Comparison of ENCODE assay signal across 26 mouse cellular contexts in genomic region chr14:55872551-55872950, GRCm38 (mm10). TPM values are rescaled to one million over a fixed set of nuclear protein-coding genes. Genes with fewer than 3 reads are reported as not detected.
DNase-seq lines count a peak whose midpoint lies in the region; ATAC-seq and TF ChIP-seq lines count a peak whose summit lies in the region.
"Had no signal": no experiment of that assay in that cellular context is flagged by ENCODE, and none has a peak within 500 bp of the region (broad histone marks: within the 10 kb centered on the region; RNA-seq: fewer than 3 reads in every experiment).

No protein-coding gene starts in this region.

- H3K9me3 ChIP-seq in hindbrain, embryonic 10.5 days: no peaks in the 10 kb centered on the region
- H3K9me3 ChIP-seq in hindbrain, embryonic 13.5 days: no peaks in the 10 kb centered on the region
- H3K9me3 ChIP-seq in midbrain, embryonic 14.5 days (ENCODE audit: control insufficient read depth, low read length): no peaks in the 10 kb centered on the region
- H3K9me3 ChIP-seq in midbrain, embryonic 11.5 days (ENCODE audit: control insufficient read depth, low read length): no peaks in the 10 kb centered on the region
- no peaks in the 10 kb centered on the region for H3K9me3 ChIP-seq in stomach, postnatal 0 days (ENCODE audit: control insufficient read depth, low read length)
- H3K9me3 ChIP-seq: forebrain, embryonic 15.5 days; heart, embryonic 15.5 days; neural tube, embryonic 15.5 days had no signal

- WGBS in hindbrain, embryonic 10.5 days: 90% methylated on average over 17 of the region's 17 CpGs
- WGBS in hindbrain, embryonic 13.5 days: 91% methylated on average over 17 of the region's 17 CpGs
- 91% methylated on average over 17 of the region's 17 CpGs for WGBS in midbrain, embryonic 14.5 days
- 93% methylated on average over 17 of the region's 17 CpGs for WGBS in midbrain, embryonic 11.5 days
- 76% methylated on average over 17 of the region's 17 CpGs for WGBS in stomach, postnatal 0 days

- ATAC-seq in hindbrain, embryonic 13.5 days (ENCODE audit: low FRiP score): no peak
- 0 out of 2 replicates have a peak, but pooled peaks have one; percentile 25 for ATAC-seq in midbrain, embryonic 14.5 days (ENCODE audit: low FRiP score, low TSS enrichment)
- no peak for ATAC-seq in midbrain, embryonic 11.5 days (ENCODE audit: low FRiP score)
- peak; percentile 17; the same call in 1 of the 2 replicates for ATAC-seq in stomach, postnatal 0 days (ENCODE audit: low FRiP score, low TSS enrichment)
- ATAC-seq: forebrain, embryonic 15.5 days; inflammation-experienced regulatory T-cells, adult 6 months had no signal

- peaks cover 22% of the 10 kb centered on the region for H3K4me1 ChIP-seq in hindbrain, embryonic 10.5 days (replicated peaks)
- H3K4me1 ChIP-seq in hindbrain, embryonic 13.5 days (replicated peaks): peaks cover 15% of the 10 kb centered on the region
- no peaks in the 10 kb centered on the region for H3K4me1 ChIP-seq in midbrain, embryonic 14.5 days (ENCODE audit: control insufficient read depth, insufficient read depth, low read length)
- no peaks in the 10 kb centered on the region for H3K4me1 ChIP-seq in midbrain, embryonic 11.5 days (ENCODE audit: control insufficient read depth, insufficient read depth, low read length)
- H3K4me1 ChIP-seq in stomach, postnatal 0 days (replicated peaks; ENCODE audit: control insufficient read depth, insufficient read depth): no peaks in the 10 kb centered on the region

- no peak for TF ChIP-seq CTCF in stomach, postnatal 0 days (IDR thresholded peaks at IDR 0.05; ENCODE audit: low read depth)

- peaks cover 58% of the 10 kb centered on the region for H3K36me3 ChIP-seq in hindbrain, embryonic 10.5 days
- H3K36me3 ChIP-seq in hindbrain, embryonic 13.5 days: peaks cover 56% of the 10 kb centered on the region
- peaks cover 56% of the 10 kb centered on the region for H3K36me3 ChIP-seq in midbrain, embryonic 14.5 days (ENCODE audit: control insufficient read depth, insufficient read depth, low read length)
- peaks cover 27% of the 10 kb centered on the region; the same call in 1 of the 2 replicates for H3K36me3 ChIP-seq in midbrain, embryonic 11.5 days (ENCODE audit: control insufficient read depth, insufficient read depth, low read length)
- H3K36me3 ChIP-seq in stomach, postnatal 0 days (ENCODE audit: control insufficient read depth, insufficient read depth, low read length): peaks cover 13% of the 10 kb centered on the region; the same call in 1 of the 2 replicates

- DNase-seq in cerebellum, adult 9-10 months: peak; percentile 54
- DNase-seq in cerebellum, adult 11 months: no peak
- DNase-seq in hindbrain, embryonic 10.5 days (ENCODE audit: low spot score): no peak
- DNase-seq in midbrain, embryonic 14.5 days: no peak
- DNase-seq in midbrain, embryonic 11.5 days (ENCODE audit: low spot score, missing footprints): no peak
- DNase-seq in stomach, postnatal 0 days (ENCODE audit: low spot score): no peak
- no peak for DNase-seq in urinary bladder, postnatal 4 days (ENCODE audit: low spot score in 2 of 2)
- DNase-seq: adrenal gland, postnatal 14 days; gastrocnemius, postnatal 36 days; heart, adult 18-20 months; kidney, adult 9 months; kidney, postnatal 14 days; layer of hippocampus, adult 9-11 months; liver; lung, adult 2 months; lung, postnatal 14 days; retina, postnatal 1 day; right cerebral cortex, postnatal 14 days; thymus, postnatal 14 days had no signal

- 0 out of 2 replicates have a peak overlapping the region, but pooled peaks have one; percentile 16 for H3K27ac ChIP-seq in hindbrain, embryonic 10.5 days
- H3K27ac ChIP-seq in hindbrain, embryonic 13.5 days: no peak overlapping the region
- H3K27ac ChIP-seq in midbrain, embryonic 14.5 days (replicated peaks; ENCODE audit: low read depth, low read length): no peak overlapping the region
- no peak overlapping the region for H3K27ac ChIP-seq in midbrain, embryonic 11.5 days (ENCODE audit: low read depth, low read length)
- no peak overlapping the region for H3K27ac ChIP-seq in stomach, postnatal 0 days (replicated peaks)
- H3K27ac ChIP-seq: forebrain, embryonic 15.5 days; heart, embryonic 15.5 days; hindbrain, embryonic 14.5 days; liver, embryonic 14.5 days; neural tube, embryonic 15.5 days had no signal

- no peaks in the 10 kb centered on the region for H3K27me3 ChIP-seq in hindbrain, embryonic 10.5 days (ENCODE audit: insufficient read depth, poor library complexity, severe bottlenecking)
- H3K27me3 ChIP-seq in hindbrain, embryonic 13.5 days: no peaks in the 10 kb centered on the region
- H3K27me3 ChIP-seq in midbrain, embryonic 14.5 days (ENCODE audit: control insufficient read depth, insufficient read depth, low read length): no peaks in the 10 kb centered on the region
- no peaks in the 10 kb centered on the region for H3K27me3 ChIP-seq in midbrain, embryonic 11.5 days (ENCODE audit: control insufficient read depth, insufficient read depth, low read length)
- no peaks in the 10 kb centered on the region for H3K27me3 ChIP-seq in stomach, postnatal 0 days (ENCODE audit: control insufficient read depth, insufficient read depth, low read length)
- H3K27me3 ChIP-seq: forebrain, embryonic 15.5 days; heart, embryonic 15.5 days; neural tube, embryonic 15.5 days had no signal

- no peak for TF ChIP-seq EP300 in stomach, postnatal 0 days (optimal IDR thresholded peaks at IDR 0.05)

- no peak overlapping the region for H3K4me2 ChIP-seq in hindbrain, embryonic 13.5 days
- H3K4me2 ChIP-seq in midbrain, embryonic 14.5 days (ENCODE audit: low read length): no peak overlapping the region
- H3K4me2 ChIP-seq in midbrain, embryonic 11.5 days: no peak overlapping the region
- no peak overlapping the region for H3K4me2 ChIP-seq in stomach, postnatal 0 days (replicated peaks; ENCODE audit: low read depth)
- H3K4me2 ChIP-seq: forebrain, embryonic 15.5 days; heart, embryonic 15.5 days; hindbrain, embryonic 14.5 days; neural tube, embryonic 15.5 days had no signal

- no peak overlapping the region for H3K9ac ChIP-seq in hindbrain, embryonic 13.5 days
- H3K9ac ChIP-seq in midbrain, embryonic 14.5 days (replicated peaks; ENCODE audit: low read length): no peak overlapping the region
- no peak overlapping the region for H3K9ac ChIP-seq in midbrain, embryonic 11.5 days (ENCODE audit: low read length)
- no peak overlapping the region for H3K9ac ChIP-seq in stomach, postnatal 0 days (ENCODE audit: low read length)
- H3K9ac ChIP-seq: forebrain, embryonic 15.5 days; liver, embryonic 14.5 days had no signal

- no peak overlapping the region for H3K4me3 ChIP-seq in hindbrain, embryonic 10.5 days
- no peak overlapping the region for H3K4me3 ChIP-seq in hindbrain, embryonic 13.5 days
- H3K4me3 ChIP-seq in midbrain, embryonic 14.5 days (replicated peaks; ENCODE audit: low read depth, low read length): no peak overlapping the region
- H3K4me3 ChIP-seq in midbrain, embryonic 11.5 days (ENCODE audit: low read depth, low read length): no peak overlapping the region
- H3K4me3 ChIP-seq in stomach, postnatal 0 days (ENCODE audit: low read depth, low read length): no peak overlapping the region
- H3K4me3 ChIP-seq: forebrain, embryonic 15.5 days; heart, embryonic 15.5 days; neural tube, embryonic 15.5 days had no signal

RNA-seq across cellular contexts. Expression of gene Cbln3, which starts 11.6 kb away (rescaled TPM):
- polyA plus RNA-seq in hindbrain, embryonic 10.5 days (2016; fragmentation: Nextera tagmentation; extraction: Ambion mirVana): 0.12 and 0.33 TPM in 2 replicates
- polyA plus RNA-seq in hindbrain, embryonic 13.5 days (2015; fragmentation: Nextera tagmentation; extraction: Ambion mirVana): 0.14 and 0.27 TPM in 2 replicates
- polyA plus RNA-seq in midbrain, embryonic 14.5 days (2014; fragmentation: Nextera tagmentation; extraction: Ambion mirVana): 0.19 and 0.20 TPM in 2 replicates
- 0.03 and 0.23 TPM in 2 replicates for polyA plus RNA-seq in midbrain, embryonic 11.5 days (2014; fragmentation: Nextera tagmentation; extraction: Ambion mirVana)
- 0.56 and 0.65 TPM in 2 replicates for polyA plus RNA-seq in stomach, postnatal 0 days (2015; fragmentation: Nextera tagmentation; extraction: Ambion mirVana)

RNA-seq across cellular contexts. Expression of gene Khnyn, which starts 12.2 kb away (rescaled TPM):
- 21.4 and 24.2 TPM in 2 replicates for polyA plus RNA-seq in hindbrain, embryonic 10.5 days (2016; fragmentation: Nextera tagmentation; extraction: Ambion mirVana)
- 10.0 and 11.1 TPM in 2 replicates for polyA plus RNA-seq in hindbrain, embryonic 13.5 days (2015; fragmentation: Nextera tagmentation; extraction: Ambion mirVana)
- 6.5 and 7.1 TPM in 2 replicates for polyA plus RNA-seq in midbrain, embryonic 14.5 days (2014; fragmentation: Nextera tagmentation; extraction: Ambion mirVana)
- 8.5 and 8.7 TPM in 2 replicates for polyA plus RNA-seq in midbrain, embryonic 11.5 days (2014; fragmentation: Nextera tagmentation; extraction: Ambion mirVana)
- 6.4 and 7.5 TPM in 2 replicates for polyA plus RNA-seq in stomach, postnatal 0 days (2015; fragmentation: Nextera tagmentation; extraction: Ambion mirVana)

RNA-seq across cellular contexts. Expression of gene Nynrin, which starts 18.7 kb away (rescaled TPM):
- 24.1 and 24.4 TPM in 2 replicates for polyA plus RNA-seq in hindbrain, embryonic 10.5 days (2016; fragmentation: Nextera tagmentation; extraction: Ambion mirVana)
- polyA plus RNA-seq in hindbrain, embryonic 13.5 days (2015; fragmentation: Nextera tagmentation; extraction: Ambion mirVana): 11.7 and 11.9 TPM in 2 replicates
- polyA plus RNA-seq in midbrain, embryonic 14.5 days (2014; fragmentation: Nextera tagmentation; extraction: Ambion mirVana): 6.5 and 11.2 TPM in 2 replicates
- 10.7 and 12.0 TPM in 2 replicates for polyA plus RNA-seq in midbrain, embryonic 11.5 days (2014; fragmentation: Nextera tagmentation; extraction: Ambion mirVana)
- 2.8 and 3.2 TPM in 2 replicates for polyA plus RNA-seq in stomach, postnatal 0 days (2015; fragmentation: Nextera tagmentation; extraction: Ambion mirVana)

RNA-seq across cellular contexts. Expression of gene Sdr39u1, which starts 27.5 kb away (rescaled TPM):
- 33.2 and 38.1 TPM in 2 replicates for polyA plus RNA-seq in hindbrain, embryonic 10.5 days (2016; fragmentation: Nextera tagmentation; extraction: Ambion mirVana)
- 115 and 124 TPM in 2 replicates for polyA plus RNA-seq in hindbrain, embryonic 13.5 days (2015; fragmentation: Nextera tagmentation; extraction: Ambion mirVana)
- polyA plus RNA-seq in midbrain, embryonic 14.5 days (2014; fragmentation: Nextera tagmentation; extraction: Ambion mirVana): 125 and 142 TPM in 2 replicates
- polyA plus RNA-seq in midbrain, embryonic 11.5 days (2014; fragmentation: Nextera tagmentation; extraction: Ambion mirVana): 25.0 and 27.8 TPM in 2 replicates
- 48.4 and 52.0 TPM in 2 replicates for polyA plus RNA-seq in stomach, postnatal 0 days (2015; fragmentation: Nextera tagmentation; extraction: Ambion mirVana)

RNA-seq across cellular contexts. Expression of gene Nfatc4, which starts 49.6 kb away (rescaled TPM):
- polyA plus RNA-seq in hindbrain, embryonic 10.5 days (2016; fragmentation: Nextera tagmentation; extraction: Ambion mirVana): 34.0 and 34.6 TPM in 2 replicates
- polyA plus RNA-seq in hindbrain, embryonic 13.5 days (2015; fragmentation: Nextera tagmentation; extraction: Ambion mirVana): 10.8 and 12.0 TPM in 2 replicates
- polyA plus RNA-seq in midbrain, embryonic 14.5 days (2014; fragmentation: Nextera tagmentation; extraction: Ambion mirVana): 6.2 and 8.7 TPM in 2 replicates
- polyA plus RNA-seq in midbrain, embryonic 11.5 days (2014; fragmentation: Nextera tagmentation; extraction: Ambion mirVana): 9.9 and 11.5 TPM in 2 replicates
- 11.2 and 12.5 TPM in 2 replicates for polyA plus RNA-seq in stomach, postnatal 0 days (2015; fragmentation: Nextera tagmentation; extraction: Ambion mirVana)
- polyA plus RNA-seq: inflammation-experienced regulatory T-cells, adult 6 months had no signal

Comparison
In these comparisons a context has a peak if more than half of its experiments do, and no peak if none do; other contexts are left out.
1. ATAC-seq: peak in midbrain, embryonic 14.5 days (single experiment) and stomach, postnatal 0 days (single experiment); none in hindbrain, embryonic 13.5 days (single experiment) and midbrain, embryonic 11.5 days (single experiment).